Mouse (Mus musculus): ENCODE data around the gene Ctss.

GRCm38 (mm10) chr3:95499496-95500140, 27.0 kb upstream of the Ctss start:
- no peak for TF ChIP-seq POLR2A (IDR thresholded peaks at IDR 0.05; ENCODE audit: borderline replicate concordance, extremely low read depth, low read depth, low read length)
- TF ChIP-seq CTCF (IDR thresholded peaks at IDR 0.05; ENCODE audit: insufficient read depth, low read length) = no peak

Data from lung, adult 2 months (tissue).